Mouse (Mus musculus) stomach, embryonic 15.5 days (tissue): ENCODE measurements around the gene Nprl3. TPM values are rescaled to one million over a fixed set of nuclear protein-coding genes. Genes with fewer than 3 reads are reported as not detected.

Experiments used
- ATAC-seq: fragments of 200-750 bp; cut with Nextera tagmentation; 2 replicates; pipeline ENCODE4 v1.8.0; 2017; ENCODE audit warnings: low read depth, moderate number of reproducible peaks, moderate TSS enrichment; ENCODE audit not compliant: insufficient read depth, low FRiP score
- H3K27ac ChIP-seq: fragments of 300-500 bp; sonication (generic); 2 replicates; pipeline ENCODE4 v1.5.1; 2015; ENCODE audit warnings: mild to moderate bottlenecking, inconsistent platforms
- H3K27me3 ChIP-seq: fragments of 300-500 bp; sonication (generic); replicated peaks from 2 replicates; pipeline ENCODE4 v1.6.1; 2015; ENCODE audit warnings: inconsistent platforms
- H3K36me3 ChIP-seq: fragments of 300-500 bp; sonication (generic); 2 replicates; pipeline ENCODE4 v1.6.1; 2015; ENCODE audit warnings: inconsistent platforms
- H3K4me1 ChIP-seq: fragments of 300-500 bp; sonication (generic); 2 replicates; pipeline ENCODE4 v1.6.1; 2015; ENCODE audit warnings: inconsistent platforms
- H3K4me2 ChIP-seq: fragments of 300-500 bp; sonication (generic); 2 replicates; pipeline ENCODE4 v1.6.1; 2015; ENCODE audit warnings: mild to moderate bottlenecking, inconsistent platforms
- H3K4me3 ChIP-seq: fragments of 300-500 bp; sonication (generic); replicated peaks from 2 replicates; pipeline ENCODE4 v1.5.1; 2015; ENCODE audit warnings: inconsistent platforms
- H3K9ac ChIP-seq: fragments of 300-500 bp; sonication (generic); 2 replicates; pipeline ENCODE4 v1.6.1; 2015; ENCODE audit warnings: inconsistent platforms
- H3K9me3 ChIP-seq: fragments of 300-500 bp; sonication (generic); 2 replicates; pipeline ENCODE4 v1.6.1; 2016; ENCODE audit warnings: inconsistent platforms
- WGBS: fragments of 180-500 bp; shearing (Covaris S2); methylation state at CpG from one replicate; pipeline ENCODE4 v1.1.7; 2015; 5-methylcytosine and 5-hydroxymethylcytosine counted together
- polyA plus RNA-seq: library from polyadenylated mRNA; unstranded; fragments of >200 nt; fragmentation: Nextera tagmentation; extraction: Ambion mirVana; gene quantifications from 2 replicates; pipeline ENCODE4 v1.2.1, GENCODE M21; 2015

Gene Nprl3
- polyA plus RNA-seq, 1 experiment from 2014 or later: 35.6 TPM

DNA sequence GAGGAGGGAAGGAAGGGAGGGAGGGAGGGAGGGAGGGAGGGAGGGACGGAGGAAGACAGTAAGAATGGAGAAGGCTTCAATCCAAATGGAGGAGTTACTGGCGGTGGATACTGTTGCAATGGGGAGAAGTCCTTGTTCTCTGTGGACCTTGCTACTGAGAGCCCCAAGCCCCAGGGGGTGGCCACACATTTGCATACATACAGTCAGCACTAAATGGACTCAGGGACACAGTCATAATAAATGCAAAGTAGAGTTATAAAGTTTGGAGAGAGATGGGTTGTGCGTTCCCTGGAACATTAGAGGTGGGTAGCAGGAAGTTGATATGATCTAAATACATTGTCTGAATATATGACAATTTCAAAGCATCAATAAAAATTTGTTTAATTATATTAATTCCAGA is 81.5 kb downstream of the Nprl3 start:
- H3K4me3 ChIP-seq: no peak overlapping the region
- ATAC-seq: no peak
- no peaks in the 10 kb centered on the region for H3K36me3 ChIP-seq
- H3K9ac ChIP-seq: no peak overlapping the region
- H3K9me3 ChIP-seq: no peaks in the 10 kb centered on the region
- H3K4me2 ChIP-seq: no peak overlapping the region
- H3K27me3 ChIP-seq: no peaks in the 10 kb centered on the region
- no peak overlapping the region for H3K27ac ChIP-seq
- H3K4me1 ChIP-seq: 0 out of 2 replicates have a peak, but pooled peaks cover 2% of the 10 kb centered on the region
- 77% methylated on average over 3 of the region's 3 CpGs for WGBS

DNA sequence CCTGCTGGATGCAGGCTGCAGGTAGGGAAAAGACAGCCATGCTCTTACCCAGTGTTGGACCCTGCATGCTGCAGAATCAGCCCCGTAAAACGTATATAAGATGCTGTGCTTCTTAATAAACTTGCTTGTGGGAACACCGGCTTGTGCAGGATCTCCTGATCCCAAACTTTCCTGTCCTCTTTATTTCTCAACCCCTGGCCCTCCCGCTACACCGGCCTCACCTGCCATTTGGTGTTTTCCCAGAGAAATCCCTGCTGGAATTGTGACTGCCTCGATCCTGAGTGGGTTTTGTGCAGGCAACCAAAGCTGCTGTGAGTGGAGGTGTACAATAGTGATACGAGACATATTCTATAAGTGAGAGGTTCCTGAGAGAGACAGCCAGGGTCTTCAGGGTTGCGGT is 83.0 kb downstream of the Nprl3 start:
- H3K27ac ChIP-seq: no peak overlapping the region
- H3K4me2 ChIP-seq: no peak overlapping the region
- ATAC-seq: no peak
- H3K9me3 ChIP-seq: no peaks in the 10 kb centered on the region
- no peak overlapping the region for H3K9ac ChIP-seq
- H3K36me3 ChIP-seq: no peaks in the 10 kb centered on the region
- H3K4me1 ChIP-seq: 0 out of 2 replicates have a peak, but pooled peaks cover 2% of the 10 kb centered on the region
- H3K27me3 ChIP-seq: no peaks in the 10 kb centered on the region
- no peak overlapping the region for H3K4me3 ChIP-seq
- 87% methylated on average over 8 of the region's 8 CpGs for WGBS

DNA sequence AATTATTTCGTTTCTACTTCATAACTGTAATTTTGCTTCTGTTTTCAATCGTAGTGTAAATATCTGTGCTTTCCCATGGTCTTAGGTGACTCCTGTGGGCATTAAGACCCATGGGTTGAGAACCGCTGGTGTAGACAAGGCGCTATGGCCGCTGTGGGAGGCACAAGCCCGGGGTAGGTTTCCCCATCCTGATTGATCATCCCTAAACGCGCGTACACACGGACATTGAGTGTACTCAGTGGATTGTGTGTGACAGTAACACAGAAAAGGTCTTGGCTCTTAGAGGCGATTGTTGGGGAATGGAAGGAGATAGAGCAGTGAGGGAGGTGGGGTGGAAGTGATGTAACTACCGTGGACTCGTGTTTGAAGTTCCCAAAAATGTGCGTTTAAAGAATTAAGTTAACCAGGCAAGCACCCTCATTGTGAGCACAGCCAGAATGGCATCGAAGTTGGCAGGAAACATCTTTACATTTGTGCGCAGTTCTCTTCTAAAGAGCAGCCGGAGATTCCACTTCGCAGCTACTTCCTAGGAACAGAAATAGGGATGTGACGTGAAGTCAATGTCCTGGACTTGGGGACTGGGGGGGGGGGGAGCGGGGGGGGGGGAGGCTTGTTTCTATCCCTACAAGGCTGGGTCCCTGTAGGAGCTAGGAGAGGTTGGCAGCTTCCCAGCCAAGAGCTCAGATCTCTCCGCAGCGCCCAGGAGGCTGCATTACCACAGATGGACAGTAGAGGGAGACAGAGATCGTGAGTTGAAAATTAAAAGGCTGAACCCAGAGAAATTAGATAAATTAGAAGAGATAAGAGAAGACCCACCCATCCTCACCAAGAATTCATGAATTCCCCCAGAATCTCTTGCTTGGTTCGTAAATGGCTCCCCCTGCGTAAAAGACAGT is 85.3 kb downstream of the Nprl3 start:
- no peak for ATAC-seq

DNA sequence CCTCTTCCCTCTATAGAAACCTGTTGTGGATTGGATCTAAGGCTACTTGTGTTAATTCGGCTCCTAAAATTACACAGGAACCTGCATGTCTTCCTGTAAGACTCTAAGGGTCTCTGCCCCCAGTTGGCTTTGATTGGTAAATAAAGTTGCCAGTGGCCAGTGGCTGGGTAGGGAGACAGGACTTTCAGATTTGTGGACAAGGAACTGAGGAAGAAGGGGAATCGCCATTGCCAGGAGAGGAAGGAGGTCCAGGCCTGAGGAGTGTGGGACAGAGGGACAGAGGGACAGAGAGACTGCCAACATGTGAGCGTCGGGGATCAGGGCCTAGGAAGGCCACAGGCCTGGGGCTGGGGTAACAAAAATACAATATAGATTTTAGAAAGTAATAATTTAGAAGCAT is 86.3 kb downstream of the Nprl3 start:
- Histone ChIP-seq H3K4me1 (0 out of 2 replicates have a peak, but pooled peaks cover 2% of the 10 kb centered on the region), H3K27me3 (no peaks in the 10 kb centered on the region), H3K4me3 (no peak overlapping the region), H3K9ac (no peak overlapping the region), H3K9me3 (no peaks in the 10 kb centered on the region), H3K27ac (no peak overlapping the region), H3K36me3 (no peaks in the 10 kb centered on the region), H3K4me2 (no peak overlapping the region)
- 80% methylated on average over 4 of the region's 4 CpGs for WGBS
- ATAC-seq: no peak

More for the DNA sequence above, 85.3 kb downstream of the Nprl3 start:
- Histone ChIP-seq H3K4me1 (0 out of 2 replicates have a peak, but pooled peaks cover 2% of the 10 kb centered on the region), H3K4me3 (no peak overlapping the region), H3K36me3 (no peaks in the 10 kb centered on the region), H3K9ac (no peak overlapping the region), H3K27me3 (no peaks in the 10 kb centered on the region), H3K27ac (no peak overlapping the region), H3K9me3 (no peaks in the 10 kb centered on the region), H3K4me2 (no peak overlapping the region)
- 38% methylated on average over 25 of the region's 25 CpGs for WGBS

DNA sequence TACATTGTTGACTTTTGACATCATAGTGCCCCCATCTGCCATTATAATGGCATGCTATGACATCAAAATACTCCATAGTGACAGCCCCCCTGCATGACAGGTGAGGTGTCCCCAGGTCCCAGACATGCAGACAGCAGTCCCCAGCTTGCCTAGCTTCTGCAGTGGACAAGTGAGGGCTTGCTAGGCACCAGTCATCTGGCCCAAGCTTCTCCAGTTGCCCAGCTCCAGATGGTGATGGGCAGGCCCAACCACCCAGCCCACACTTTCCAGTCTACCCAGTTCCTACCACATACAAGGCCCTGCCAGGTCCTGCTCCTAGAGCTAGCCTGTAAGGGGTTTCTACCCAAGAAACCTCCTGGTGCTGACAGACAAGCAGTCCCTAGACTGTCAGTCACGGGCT is 89.0 kb downstream of the Nprl3 start:
- H3K9ac ChIP-seq: no peak overlapping the region
- no peaks in the 10 kb centered on the region for H3K36me3 ChIP-seq
- no peaks in the 10 kb centered on the region for H3K27me3 ChIP-seq
- H3K27ac ChIP-seq: no peak overlapping the region
- no peak overlapping the region for H3K4me3 ChIP-seq
- 54% methylated on average over 1 of the region's 1 CpGs for WGBS
- H3K9me3 ChIP-seq: no peaks in the 10 kb centered on the region
- 0 out of 2 replicates have a peak, but pooled peaks cover 2% of the 10 kb centered on the region for H3K4me1 ChIP-seq
- ATAC-seq: no peak
- H3K4me2 ChIP-seq: no peak overlapping the region

Other genes with a start within 250 kb of the Nprl3 start
- gene Il9r, start 67.4 kb downstream of the Nprl3 start, polyA plus RNA-seq: 0.06 and 0.09 TPM in 2 replicates
- 52.6 and 57.5 TPM in 2 replicates for gene Snrnp25, start 62.3 kb downstream of the Nprl3 start, polyA plus RNA-seq
- gene Rhbdf1, start 45.4 kb downstream of the Nprl3 start, polyA plus RNA-seq: 57.6 and 63.1 TPM in 2 replicates
- gene Mpg, start 41.2 kb downstream of the Nprl3 start, polyA plus RNA-seq: 32.7 and 35.8 TPM in 2 replicates
- 61.7 and 62.6 TPM in 2 replicates for gene Hba-x, start 8.7 kb upstream of the Nprl3 start, polyA plus RNA-seq
- gene Hba-a1, start 15.8 kb upstream of the Nprl3 start, polyA plus RNA-seq: 4,810 and 9,460 TPM in 2 replicates
- gene Hbq1b, start 19.3 kb upstream of the Nprl3 start, polyA plus RNA-seq: 4.5 and 8.8 TPM in 2 replicates
- gene Hba-a2, start 28.8 kb upstream of the Nprl3 start, polyA plus RNA-seq: 12,213 and 21,597 TPM in 2 replicates
- 0.89 and 1.3 TPM in 2 replicates for gene Hbq1a, start 32.4 kb upstream of the Nprl3 start, polyA plus RNA-seq
- 18.6 and 20.3 TPM in 2 replicates for gene Sh3pxd2b, start 80.1 kb upstream of the Nprl3 start, polyA plus RNA-seq
- 37.8 and 38.7 TPM in 2 replicates for gene Ubtd2, start 187.7 kb upstream of the Nprl3 start, polyA plus RNA-seq